Mouse (Mus musculus) limb, embryonic 13.5 days (tissue): ENCODE results near the gene Exosc6. TPM values are rescaled to one million over a fixed set of nuclear protein-coding genes. Genes with fewer than 3 reads are reported as not detected.
"Not testable (repeated sequence)": the region's sequence is repeated elsewhere in the genome, so short reads cannot be mapped to it uniquely, and the experiment has no call there.

Experiments used
- ATAC-seq: fragments of 200-750 bp; cut with Nextera tagmentation; 2 replicates; pipeline ENCODE4 v1.8.0; 2017; ENCODE audit warnings: low read depth, moderate number of reproducible peaks, moderate TSS enrichment; ENCODE audit not compliant: low FRiP score
- H3K27ac ChIP-seq: fragments of 300-500 bp; sonication (generic); 2 replicates; pipeline ENCODE4 v1.5.1; 2015; ENCODE audit warnings: inconsistent platforms, mild to moderate bottlenecking, moderate library complexity
- H3K27me3 ChIP-seq: fragments of 300-500 bp; sonication (generic); 2 replicates; pipeline ENCODE4 v1.6.1; 2015; ENCODE audit warnings: mild to moderate bottlenecking, inconsistent platforms
- H3K36me3 ChIP-seq: fragments of 300-500 bp; sonication (generic); 2 replicates; pipeline ENCODE4 v1.6.1; 2015; ENCODE audit warnings: inconsistent platforms, mild to moderate bottlenecking, moderate library complexity
- H3K4me1 ChIP-seq: fragments of 300-500 bp; sonication (generic); 2 replicates; pipeline ENCODE4 v1.6.1; 2015; ENCODE audit warnings: inconsistent platforms
- H3K4me2 ChIP-seq: fragments of 300-500 bp; sonication (generic); replicated peaks from 2 replicates; pipeline ENCODE4 v1.6.1; 2015; ENCODE audit warnings: inconsistent platforms, mild to moderate bottlenecking, moderate library complexity
- H3K4me3 ChIP-seq: fragments of 300-500 bp; sonication (generic); 2 replicates; pipeline ENCODE4 v1.5.1; 2015; ENCODE audit warnings: moderate library complexity, mild to moderate bottlenecking, inconsistent platforms
- H3K9ac ChIP-seq: fragments of 300-500 bp; sonication (generic); 2 replicates; pipeline ENCODE4 v1.6.1; 2015; ENCODE audit warnings: mild to moderate bottlenecking, inconsistent platforms
- H3K9me3 ChIP-seq: fragments of 300-500 bp; sonication (generic); 2 replicates; pipeline ENCODE4 v1.6.1; 2016; ENCODE audit warnings: inconsistent platforms
- WGBS: fragments of 180-500 bp; shearing (Covaris S2); methylation state at CpG from one replicate; pipeline ENCODE4 v1.1.7; 2015; 5-methylcytosine and 5-hydroxymethylcytosine counted together
- polyA plus RNA-seq: library from polyadenylated mRNA; unstranded; fragments of >200 nt; fragmentation: Nextera tagmentation; extraction: Ambion mirVana; gene quantifications from 2 replicates; pipeline ENCODE4 v1.2.1, GENCODE M21; 2015

The Exosc6 gene
- polyA plus RNA-seq: 7.4 and 9.3 TPM in 2 replicates

DNA sequence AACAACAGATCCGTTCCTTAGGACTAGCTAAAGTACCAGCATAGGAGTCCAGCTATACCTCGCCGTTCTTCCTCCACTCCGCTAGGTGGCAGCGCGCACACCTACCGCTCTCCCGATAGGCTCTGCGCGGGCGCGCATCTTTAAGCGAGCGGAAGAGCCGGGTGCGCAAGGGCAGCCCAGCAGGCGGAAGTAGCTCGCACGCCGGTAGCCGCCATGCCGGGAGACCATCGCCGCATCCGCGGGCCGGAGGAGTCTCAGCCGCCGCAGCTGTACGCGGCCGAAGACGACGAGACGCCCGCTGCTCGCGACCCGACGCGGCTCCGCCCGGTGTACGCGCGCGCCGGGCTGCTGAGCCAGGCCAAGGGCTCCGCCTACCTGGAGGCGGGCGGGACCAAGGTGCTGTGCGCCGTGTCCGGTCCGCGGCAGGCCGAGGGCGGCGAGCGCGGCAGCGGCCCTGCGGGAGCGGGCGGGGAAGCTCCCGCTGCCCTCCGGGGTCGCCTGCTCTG, at the start of gene Exosc6:
Gene Exosc6, plus strand, starts transcription at position 182 of the 506 bp plus-strand sequence.
- Histone ChIP-seq H3K4me2 (peak within 1 kb of the TSS; percentile 99), H3K9ac (peak within 1 kb of the TSS; percentile 94), H3K27me3 (no peaks in the 10 kb centered on the region), H3K36me3 (peaks cover 55% of the 10 kb centered on the region), H3K27ac (peak within 1 kb of the TSS; percentile 80), H3K4me1 (peaks cover 22% of the 10 kb centered on the region), H3K4me3 (peak within 1 kb of the TSS; percentile 97), H3K9me3 (no peaks in the 10 kb centered on the region)
- ATAC-seq: peak; percentile 94
- under 1% methylated on average over 68 of the region's 68 CpGs for WGBS

DNA sequence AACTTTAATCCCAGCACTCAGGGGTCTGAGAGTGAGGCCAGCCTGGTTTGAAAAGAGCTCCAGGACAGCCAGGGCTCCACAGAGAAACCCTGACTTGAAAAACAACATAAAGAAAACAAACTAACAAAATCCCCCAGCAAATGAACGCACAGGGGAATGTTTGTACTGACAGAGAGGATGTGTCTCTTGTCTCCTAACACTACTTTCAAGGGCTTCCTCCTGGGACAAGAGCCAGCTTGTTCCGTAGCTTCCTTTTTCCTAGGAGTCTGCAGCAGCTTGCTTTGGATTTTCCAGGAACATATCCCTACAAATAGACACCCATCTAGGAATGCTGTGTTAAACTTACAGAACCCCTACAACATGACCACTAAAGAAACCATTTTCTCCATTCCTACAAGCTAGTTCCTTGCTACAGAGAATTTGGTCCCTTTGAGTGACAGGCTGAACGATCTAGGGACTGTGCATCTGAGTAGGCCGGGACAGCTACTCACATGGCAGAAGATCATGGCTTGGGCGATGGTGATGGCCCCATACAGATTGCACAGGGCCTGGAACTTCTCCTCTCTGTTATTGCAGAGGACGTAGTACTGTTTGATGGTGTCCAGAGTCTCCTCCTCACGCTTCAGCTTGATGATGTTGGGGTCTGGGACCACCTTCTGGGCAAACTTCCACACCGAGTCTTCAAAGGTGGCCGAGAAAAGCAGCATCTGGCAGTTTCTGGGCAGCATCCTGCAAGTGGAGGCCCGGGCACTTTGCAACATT, 45.7 kb upstream of the Exosc6 start:
- peaks cover 47% of the 10 kb centered on the region for H3K36me3 ChIP-seq
- 91% methylated on average over 7 of the region's 10 CpGs for WGBS
- not testable (repeated sequence) for H3K9ac ChIP-seq, ATAC-seq, H3K9me3 ChIP-seq, H3K4me2 ChIP-seq, H3K4me1 ChIP-seq, H3K27ac ChIP-seq, H3K27me3 ChIP-seq, H3K4me3 ChIP-seq

DNA sequence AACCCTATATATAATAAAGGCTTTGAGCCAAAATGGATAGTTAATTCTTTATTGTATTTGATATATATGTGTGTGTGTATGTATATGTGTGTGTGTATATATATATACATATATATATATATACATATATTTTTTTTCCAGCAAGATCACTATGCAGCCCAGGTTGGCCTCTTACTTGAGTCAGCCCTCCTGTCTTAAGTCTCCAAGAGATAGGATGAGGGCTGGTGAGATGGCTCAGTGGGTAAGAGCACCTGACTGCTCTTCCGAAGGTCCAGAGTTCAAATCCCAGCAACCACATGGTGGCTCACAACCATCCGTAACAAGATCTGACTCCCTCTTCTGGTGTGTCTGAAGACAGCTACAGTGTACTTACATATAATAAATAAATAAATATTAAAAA, 29.5 kb upstream of the Exosc6 start:
- H3K4me2 ChIP-seq, H3K9me3 ChIP-seq, H3K27ac ChIP-seq, H3K4me3 ChIP-seq, H3K9ac ChIP-seq, H3K36me3 ChIP-seq, H3K27me3 ChIP-seq, H3K4me1 ChIP-seq, ATAC-seq: not testable (repeated sequence)
- WGBS: 94% methylated on average over 2 of the region's 2 CpGs

DNA sequence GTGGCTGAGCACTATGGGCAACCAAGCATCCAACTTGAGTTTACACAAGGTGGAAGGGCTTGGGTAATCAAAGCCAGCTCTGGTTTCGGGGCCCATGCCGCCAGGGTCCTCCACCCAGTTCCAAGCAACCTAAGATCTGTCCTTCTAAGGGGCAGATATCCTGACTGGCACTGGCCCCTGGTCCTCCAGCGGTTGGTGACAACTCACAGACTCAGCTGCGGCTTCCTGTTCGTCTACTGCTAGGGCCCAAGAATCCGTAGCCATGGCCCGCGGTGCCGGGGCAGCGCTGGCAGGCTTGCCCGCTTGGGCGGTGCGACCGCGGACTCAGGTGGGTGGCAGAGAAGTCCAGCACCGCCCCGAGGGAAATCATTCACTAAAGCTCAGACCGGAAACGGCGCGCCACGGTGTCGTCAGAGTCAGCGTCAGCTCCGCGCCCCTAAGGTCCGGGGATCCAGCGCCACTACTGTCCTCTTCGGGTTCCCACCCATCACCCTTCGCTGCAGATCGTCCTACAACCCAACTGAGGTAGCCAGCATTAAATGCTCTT, 28.7 kb upstream of the Exosc6 start:
- WGBS: under 1% methylated on average over 31 of the region's 31 CpGs
- peak overlapping the region; percentile 76 for H3K9ac ChIP-seq
- H3K4me2 ChIP-seq: peak overlapping the region; percentile 83
- H3K9me3 ChIP-seq: no peaks in the 10 kb centered on the region
- H3K36me3 ChIP-seq: no peaks in the 10 kb centered on the region
- ATAC-seq: peak; percentile 64
- H3K4me1 ChIP-seq: 0 out of 2 replicates have a peak, but pooled peaks cover 5% of the 10 kb centered on the region
- peaks cover 6% of the 10 kb centered on the region; the same call in 1 of the 2 replicates for H3K27me3 ChIP-seq
- H3K27ac ChIP-seq: no peak overlapping the region
- peak overlapping the region; percentile 68 for H3K4me3 ChIP-seq

DNA sequence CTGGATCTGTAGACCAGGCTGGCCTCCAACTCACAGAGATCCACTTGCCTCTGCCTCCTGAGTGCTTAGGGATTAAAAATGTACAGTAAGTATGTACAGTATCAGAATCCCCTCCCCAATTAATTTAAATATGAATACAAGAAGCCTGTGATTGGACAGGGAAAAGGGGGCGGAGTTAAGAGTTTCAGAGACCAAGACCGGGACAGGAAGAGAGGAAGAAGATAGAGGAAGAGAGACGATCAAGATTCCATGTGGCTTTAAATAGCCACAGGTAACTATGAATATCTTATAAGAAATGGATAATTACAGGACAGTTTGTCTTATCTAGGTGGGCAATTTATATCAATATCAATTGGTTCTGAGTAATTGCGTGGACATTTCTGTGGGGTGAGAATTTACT, 26.6 kb upstream of the Exosc6 start:
- peaks cover 6% of the 10 kb centered on the region; the same call in 1 of the 2 replicates for H3K27me3 ChIP-seq
- H3K4me1 ChIP-seq: peaks cover 8% of the 10 kb centered on the region
- no peaks in the 10 kb centered on the region for H3K9me3 ChIP-seq
- H3K4me3 ChIP-seq: no peak overlapping the region
- H3K36me3 ChIP-seq: no peaks in the 10 kb centered on the region
- no peak overlapping the region for H3K9ac ChIP-seq
- 53% methylated on average over 4 of the region's 4 CpGs for WGBS
- H3K4me2 ChIP-seq: no peak overlapping the region
- no peak for ATAC-seq
- no peak overlapping the region for H3K27ac ChIP-seq

DNA sequence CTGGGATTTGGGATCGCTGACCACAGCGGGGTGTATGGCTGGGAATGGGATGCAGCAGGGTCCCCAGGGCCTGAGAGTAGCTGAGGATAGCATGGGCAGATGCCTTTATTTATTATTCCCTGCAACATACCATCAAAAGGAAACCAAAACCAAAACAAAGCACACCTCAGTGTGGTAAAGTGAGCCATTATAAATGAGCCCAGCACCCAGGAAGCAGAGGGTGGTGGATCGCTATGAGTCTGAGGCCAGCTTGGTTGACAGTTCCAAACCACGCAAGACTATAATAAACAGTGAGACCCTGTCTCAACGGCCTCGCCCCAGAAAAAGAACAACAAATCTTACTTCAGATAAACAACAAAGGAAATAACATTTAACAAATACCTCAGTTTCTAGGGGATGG, 26.1 kb upstream of the Exosc6 start:
- Histone ChIP-seq H3K9me3 (no peaks in the 10 kb centered on the region), H3K27ac (no peak overlapping the region), H3K4me1 (peaks cover 13% of the 10 kb centered on the region), H3K4me2 (no peak overlapping the region), H3K9ac (no peak overlapping the region), H3K27me3 (peaks cover 6% of the 10 kb centered on the region; the same call in 1 of the 2 replicates), H3K36me3 (no peaks in the 10 kb centered on the region), H3K4me3 (no peak overlapping the region)
- ATAC-seq: no peak
- 76% methylated on average over 6 of the region's 6 CpGs for WGBS

DNA sequence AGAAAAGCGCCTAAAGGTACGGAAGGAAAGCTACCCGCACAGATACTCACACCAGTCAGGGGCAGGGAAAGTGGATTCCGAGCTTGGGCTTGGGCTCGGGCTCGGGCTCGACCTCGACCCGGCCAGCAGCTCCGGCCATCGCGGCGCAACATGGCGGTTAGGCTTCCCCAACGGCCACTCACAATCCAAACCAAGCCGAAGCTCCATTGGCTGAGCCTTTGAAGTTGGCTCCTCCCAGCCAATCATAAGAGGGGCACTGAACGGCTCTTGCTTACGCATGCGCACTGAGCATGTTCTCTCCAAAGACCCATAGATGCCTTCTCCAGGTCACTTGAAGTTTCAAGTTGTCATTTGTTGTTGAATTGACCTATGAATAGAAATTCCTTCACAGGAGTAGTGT, 24.6 kb upstream of the Exosc6 start, which contains the start of gene Ddx19b:
Gene Ddx19b, minus strand, starts transcription at position 180 of the 400 bp plus-strand sequence.
- no peak within 1 kb of the TSS for H3K9ac ChIP-seq
- no peak within 1 kb of the TSS for H3K4me3 ChIP-seq
- no peak for ATAC-seq
- peaks cover 20% of the 10 kb centered on the region for H3K4me1 ChIP-seq
- H3K27ac ChIP-seq: no peak within 1 kb of the TSS
- peaks cover 6% of the 10 kb centered on the region; the same call in 1 of the 2 replicates for H3K27me3 ChIP-seq
- 94% methylated on average over 19 of the region's 19 CpGs for WGBS
- no peaks in the 10 kb centered on the region for H3K9me3 ChIP-seq
- peaks cover 3% of the 10 kb centered on the region; the same call in 1 of the 2 replicates for H3K36me3 ChIP-seq
- no peak within 1 kb of the TSS for H3K4me2 ChIP-seq

DNA sequence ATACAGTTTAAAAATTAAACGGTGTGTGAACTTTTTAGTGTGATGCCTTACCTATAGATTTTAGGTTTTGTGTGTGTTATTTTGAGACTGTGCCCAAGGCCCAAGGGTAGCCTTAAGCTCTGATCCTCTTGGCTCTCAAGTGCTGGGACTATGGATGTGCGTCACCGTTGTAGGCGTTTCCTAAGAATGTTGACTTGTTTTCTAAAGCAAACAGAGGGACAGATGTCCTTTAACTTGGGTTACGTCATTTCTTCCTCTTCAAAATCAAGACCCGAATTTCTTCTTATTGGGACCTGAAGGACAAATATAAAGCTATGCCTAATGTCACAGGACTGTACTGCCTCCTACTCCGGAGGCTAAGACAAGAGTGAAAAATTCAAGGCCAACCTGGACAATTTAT, 23.2 kb upstream of the Exosc6 start, which contains the start of gene Aars:
Gene Aars, plus strand, starts transcription at position 229 of the 400 bp plus-strand sequence.
- peak within 1 kb of the TSS; percentile 71 for H3K9ac ChIP-seq
- H3K4me3 ChIP-seq: peak within 1 kb of the TSS; percentile 76
- peaks cover 6% of the 10 kb centered on the region; the same call in 1 of the 2 replicates for H3K27me3 ChIP-seq
- peak within 1 kb of the TSS; percentile 82 for H3K4me2 ChIP-seq
- no peaks in the 10 kb centered on the region for H3K9me3 ChIP-seq
- 96% methylated on average over 7 of the region's 7 CpGs for WGBS
- H3K4me1 ChIP-seq: peaks cover 15% of the 10 kb centered on the region
- H3K36me3 ChIP-seq: peaks cover 14% of the 10 kb centered on the region
- peak within 1 kb of the TSS; percentile 66 for H3K27ac ChIP-seq
- no peak for ATAC-seq

DNA sequence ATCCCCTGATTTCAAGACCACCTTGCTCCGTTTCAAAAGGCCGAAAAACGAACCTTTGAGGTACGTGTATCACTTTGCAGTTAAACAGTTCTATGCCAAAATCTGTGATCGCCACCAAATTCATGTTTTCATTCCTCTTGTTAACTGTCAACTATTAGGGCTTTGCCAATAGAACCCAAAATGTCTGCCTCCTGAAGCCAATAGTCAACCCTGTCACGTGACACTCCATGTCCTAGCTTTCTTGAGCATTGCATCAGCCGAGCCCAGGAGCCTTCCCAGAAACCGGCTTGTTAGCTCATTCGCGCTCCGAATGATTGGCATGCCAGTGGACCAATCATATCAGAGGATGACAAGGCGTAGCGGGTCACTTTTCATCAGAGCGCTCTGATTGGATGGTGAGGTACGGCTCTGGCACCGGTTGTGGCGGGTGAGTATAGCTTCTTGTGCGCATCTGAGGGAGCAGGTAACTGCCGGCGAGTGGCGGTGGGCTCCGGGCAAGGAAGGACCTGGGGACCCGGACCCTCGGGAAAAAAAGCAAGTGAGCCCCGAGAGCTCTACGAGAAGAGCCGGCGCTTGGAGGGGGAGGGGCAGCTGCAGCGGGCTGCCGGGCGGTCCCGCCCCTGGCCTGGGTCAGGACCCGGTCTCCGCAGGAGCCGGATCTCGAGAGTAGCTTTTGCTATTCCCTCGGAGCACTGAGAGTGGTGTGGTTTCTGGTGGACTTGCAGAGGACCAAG, 22.5 kb upstream of the Exosc6 start:
- Histone ChIP-seq H3K27me3 (peaks cover 6% of the 10 kb centered on the region; the same call in 1 of the 2 replicates), H3K36me3 (peaks cover 21% of the 10 kb centered on the region), H3K9ac (peak overlapping the region; percentile 71), H3K4me2 (peak overlapping the region; percentile 82), H3K9me3 (no peaks in the 10 kb centered on the region), H3K4me3 (peak overlapping the region; percentile 76), H3K4me1 (peaks cover 15% of the 10 kb centered on the region), H3K27ac (peak overlapping the region; percentile 66)
- peak; percentile 99 for ATAC-seq
- WGBS: 6% methylated on average over 37 of the region's 37 CpGs

DNA sequence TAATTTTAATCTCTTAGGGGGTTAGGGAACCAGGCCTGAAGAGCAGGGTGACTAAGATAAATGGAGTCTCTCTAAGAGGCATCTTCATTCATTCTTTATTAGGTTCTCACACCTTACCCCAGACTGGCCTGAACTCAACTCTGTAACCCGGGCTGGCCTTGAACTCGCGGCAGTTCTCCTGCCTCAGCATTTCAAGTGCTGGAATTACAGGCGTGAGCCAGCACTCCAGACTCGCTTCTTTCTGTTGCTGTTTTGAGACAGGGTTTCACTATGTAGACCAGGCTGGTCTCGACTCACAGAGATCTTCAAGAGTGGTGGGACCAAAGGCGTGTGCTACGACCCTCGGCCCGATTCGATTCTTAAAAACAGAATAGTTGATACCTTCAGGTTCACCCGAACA, 21.9 kb upstream of the Exosc6 start:
- peak overlapping the region; percentile 76 for H3K4me3 ChIP-seq
- WGBS: 17% methylated on average over 12 of the region's 12 CpGs
- H3K27me3 ChIP-seq: peaks cover 6% of the 10 kb centered on the region; the same call in 1 of the 2 replicates
- H3K9ac ChIP-seq: peak overlapping the region; percentile 71
- ATAC-seq: no peak
- H3K4me2 ChIP-seq: peak overlapping the region; percentile 82
- H3K36me3 ChIP-seq: peaks cover 26% of the 10 kb centered on the region
- no peaks in the 10 kb centered on the region for H3K9me3 ChIP-seq
- peaks cover 15% of the 10 kb centered on the region for H3K4me1 ChIP-seq
- peak overlapping the region; percentile 66 for H3K27ac ChIP-seq

DNA sequence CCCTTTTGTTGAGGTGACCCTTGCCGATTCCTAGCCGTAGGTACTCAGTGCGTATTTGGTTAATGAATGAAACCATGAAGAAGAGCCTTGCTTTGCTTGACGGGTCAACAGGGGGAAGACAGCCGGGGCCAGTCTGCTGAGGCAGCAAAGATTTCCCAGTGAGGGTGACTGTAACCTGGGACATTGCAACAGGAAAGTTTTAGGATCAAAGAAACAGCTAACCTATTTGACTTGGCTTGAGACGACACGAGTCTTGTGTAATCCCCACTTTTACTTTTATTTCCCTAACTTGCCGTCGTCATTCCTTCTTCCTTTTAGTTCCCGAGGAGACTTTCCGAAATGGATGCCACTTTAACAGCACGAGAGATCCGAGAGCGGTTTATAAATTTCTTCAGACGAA, 19.5 kb upstream of the Exosc6 start:
- no peak for ATAC-seq
- Histone ChIP-seq H3K4me2 (no peak overlapping the region), H3K9ac (no peak overlapping the region), H3K36me3 (peaks cover 48% of the 10 kb centered on the region), H3K9me3 (no peaks in the 10 kb centered on the region), H3K27me3 (peaks cover 4% of the 10 kb centered on the region; the same call in 1 of the 2 replicates), H3K4me3 (no peak overlapping the region), H3K4me1 (peaks cover 15% of the 10 kb centered on the region), H3K27ac (no peak overlapping the region)
- WGBS: 95% methylated on average over 15 of the region's 15 CpGs
